Mouse (Mus musculus): Measurements from ENCODE around the gene Gorasp2. TPM values are rescaled to one million over a fixed set of nuclear protein-coding genes. Genes with fewer than 3 reads are reported as not detected.

The Gorasp2 gene
- polyA plus RNA-seq, 1 experiment from 2014 or later: 177 TPM

- Histone ChIP-seq H3K9ac (no peak overlapping the region), H3K27ac (no peak overlapping the region), H3K4me3 (no peak overlapping the region), H3K4me1 (no peaks in the 10 kb centered on the region), H3K9me3 (no peaks in the 10 kb centered on the region), H3K4me2 (no peak overlapping the region), H3K36me3 (no peaks in the 10 kb centered on the region), H3K27me3 (no peaks in the 10 kb centered on the region)
- 92% methylated on average over 1 of the region's 1 CpGs for WGBS
- ATAC-seq (ENCODE audit: borderline replicate concordance, extremely low read depth, low FRiP score, low TSS enrichment): no peak
These were observed 29.0 kb upstream of the Gorasp2 start for GRCm38 (mm10) chr2:70632412-70632811.

GRCm38 (mm10) chr2:70634028-70634690 is 27.2 kb upstream of the Gorasp2 start:
- H3K4me1 ChIP-seq: no peaks in the 10 kb centered on the region
- ATAC-seq (ENCODE audit: borderline replicate concordance, extremely low read depth, low FRiP score, low TSS enrichment): no peak
- no peaks in the 10 kb centered on the region for H3K36me3 ChIP-seq
- no peaks in the 10 kb centered on the region for H3K9me3 ChIP-seq
- WGBS: 84% methylated on average over 5 of the region's 5 CpGs
- no peak overlapping the region for H3K4me3 ChIP-seq
- H3K9ac ChIP-seq: no peak overlapping the region
- no peaks in the 10 kb centered on the region for H3K27me3 ChIP-seq
- no peak overlapping the region for H3K27ac ChIP-seq
- H3K4me2 ChIP-seq: no peak overlapping the region

- Histone ChIP-seq H3K4me2 (no peak overlapping the region), H3K9ac (no peak overlapping the region), H3K9me3 (no peaks in the 10 kb centered on the region), H3K36me3 (no peaks in the 10 kb centered on the region), H3K27ac (no peak overlapping the region), H3K27me3 (no peaks in the 10 kb centered on the region), H3K4me1 (no peaks in the 10 kb centered on the region), H3K4me3 (no peak overlapping the region)
- no peak for ATAC-seq (ENCODE audit: borderline replicate concordance, extremely low read depth, low FRiP score, low TSS enrichment)
These were observed 20.4 kb upstream of the Gorasp2 start for GRCm38 (mm10) chr2:70640968-70641367.

GRCm38 (mm10) chr2:70642971-70643565 is 18.3 kb upstream of the Gorasp2 start:
- no peaks in the 10 kb centered on the region for H3K4me1 ChIP-seq
- no peak overlapping the region for H3K9ac ChIP-seq
- no peaks in the 10 kb centered on the region for H3K27me3 ChIP-seq
- no peak overlapping the region for H3K4me2 ChIP-seq
- WGBS: 52% methylated on average over 16 of the region's 16 CpGs
- H3K9me3 ChIP-seq: no peaks in the 10 kb centered on the region
- H3K36me3 ChIP-seq: no peaks in the 10 kb centered on the region
- ATAC-seq (ENCODE audit: borderline replicate concordance, extremely low read depth, low FRiP score, low TSS enrichment): no peak
- H3K27ac ChIP-seq: no peak overlapping the region
- no peak overlapping the region for H3K4me3 ChIP-seq

- no peak overlapping the region for H3K9ac ChIP-seq
- WGBS: 71% methylated on average over 6 of the region's 6 CpGs
- H3K27ac ChIP-seq: no peak overlapping the region
These were observed 16.1 kb upstream of the Gorasp2 start for GRCm38 (mm10) chr2:70645266-70645780.

GRCm38 (mm10) chr2:70647681-70648080 is 13.7 kb upstream of the Gorasp2 start:
- WGBS: 56% methylated on average over 4 of the region's 4 CpGs
- H3K9ac ChIP-seq: no peak overlapping the region
- ATAC-seq (ENCODE audit: borderline replicate concordance, extremely low read depth, low FRiP score, low TSS enrichment): no peak
- no peaks in the 10 kb centered on the region for H3K9me3 ChIP-seq
- no peaks in the 10 kb centered on the region for H3K4me1 ChIP-seq
- no peak overlapping the region for H3K4me2 ChIP-seq
- no peaks in the 10 kb centered on the region for H3K36me3 ChIP-seq
- no peak overlapping the region for H3K27ac ChIP-seq
- H3K4me3 ChIP-seq: no peak overlapping the region
- H3K27me3 ChIP-seq: no peaks in the 10 kb centered on the region

More at GRCm38 (mm10) chr2:70645266-70645780, 16.1 kb upstream of the Gorasp2 start:
- H3K4me2 ChIP-seq: no peak overlapping the region
- no peaks in the 10 kb centered on the region for H3K4me1 ChIP-seq
- H3K4me3 ChIP-seq: no peak overlapping the region
- H3K27me3 ChIP-seq: no peaks in the 10 kb centered on the region
- no peaks in the 10 kb centered on the region for H3K36me3 ChIP-seq
- no peak for ATAC-seq (ENCODE audit: borderline replicate concordance, extremely low read depth, low FRiP score, low TSS enrichment)
- H3K9me3 ChIP-seq: no peaks in the 10 kb centered on the region

- no peaks in the 10 kb centered on the region for H3K36me3 ChIP-seq
These were observed 13.1 kb upstream of the Gorasp2 start for GRCm38 (mm10) chr2:70648271-70648670.

GRCm38 (mm10) chr2:70649471-70649870 is 11.9 kb upstream of the Gorasp2 start:
- H3K4me3 ChIP-seq: no peak overlapping the region
- ATAC-seq (ENCODE audit: borderline replicate concordance, extremely low read depth, low FRiP score, low TSS enrichment): no peak
- no peaks in the 10 kb centered on the region for H3K4me1 ChIP-seq
- no peaks in the 10 kb centered on the region for H3K27me3 ChIP-seq
- H3K36me3 ChIP-seq: no peaks in the 10 kb centered on the region
- no peak overlapping the region for H3K9ac ChIP-seq
- no peaks in the 10 kb centered on the region for H3K9me3 ChIP-seq
- H3K27ac ChIP-seq: no peak overlapping the region
- H3K4me2 ChIP-seq: no peak overlapping the region
- WGBS: 89% methylated on average over 4 of the region's 4 CpGs

More at GRCm38 (mm10) chr2:70648271-70648670, 13.1 kb upstream of the Gorasp2 start:
- WGBS: 76% methylated on average over 5 of the region's 5 CpGs
- Histone ChIP-seq H3K4me2 (no peak overlapping the region), H3K27ac (no peak overlapping the region), H3K4me3 (no peak overlapping the region), H3K9me3 (no peaks in the 10 kb centered on the region), H3K9ac (no peak overlapping the region), H3K4me1 (no peaks in the 10 kb centered on the region), H3K27me3 (no peaks in the 10 kb centered on the region)
- ATAC-seq (ENCODE audit: borderline replicate concordance, extremely low read depth, low FRiP score, low TSS enrichment): no peak

- WGBS: 22% methylated on average over 6 of the region's 6 CpGs
- H3K9me3 ChIP-seq: no peaks in the 10 kb centered on the region
- H3K36me3 ChIP-seq: no peaks in the 10 kb centered on the region
- H3K27me3 ChIP-seq: no peaks in the 10 kb centered on the region
- no peak overlapping the region for H3K4me3 ChIP-seq
- no peak overlapping the region for H3K27ac ChIP-seq
- H3K9ac ChIP-seq: no peak overlapping the region
- H3K4me1 ChIP-seq: no peaks in the 10 kb centered on the region
- ATAC-seq (ENCODE audit: borderline replicate concordance, extremely low read depth, low FRiP score, low TSS enrichment): no peak
- no peak overlapping the region for H3K4me2 ChIP-seq
These were observed 9.6 kb upstream of the Gorasp2 start for GRCm38 (mm10) chr2:70651820-70652219.

GRCm38 (mm10) chr2:70657083-70657482 is 4.3 kb upstream of the Gorasp2 start:
- H3K4me1 ChIP-seq: no peaks in the 10 kb centered on the region
- H3K9ac ChIP-seq: no peak overlapping the region
- no peaks in the 10 kb centered on the region for H3K9me3 ChIP-seq
- no peaks in the 10 kb centered on the region for H3K27me3 ChIP-seq
- H3K36me3 ChIP-seq: no peaks in the 10 kb centered on the region
- H3K4me3 ChIP-seq: no peak overlapping the region
- H3K27ac ChIP-seq: no peak overlapping the region
- H3K4me2 ChIP-seq: no peak overlapping the region
- WGBS: 64% methylated on average over 7 of the region's 7 CpGs
- no peak for ATAC-seq (ENCODE audit: borderline replicate concordance, extremely low read depth, low FRiP score, low TSS enrichment)

- ATAC-seq (ENCODE audit: borderline replicate concordance, extremely low read depth, low FRiP score, low TSS enrichment): peak; percentile 79
- Histone ChIP-seq H3K9me3 (no peaks in the 10 kb centered on the region), H3K4me3 (peak within 1 kb of the TSS; percentile 94), H3K27me3 (no peaks in the 10 kb centered on the region), H3K9ac (peak within 1 kb of the TSS; percentile 88), H3K4me1 (peaks cover 11% of the 10 kb centered on the region), H3K27ac (peak within 1 kb of the TSS; percentile 94), H3K4me2 (peak within 1 kb of the TSS; percentile 78), H3K36me3 (peaks cover 13% of the 10 kb centered on the region; the same call in 1 of the 2 replicates)
- WGBS: under 1% methylated on average over 54 of the region's 54 CpGs
These were observed 529 bp downstream of the Gorasp2 start, which contains the start of gene Gm26558 for GRCm38 (mm10) chr2:70661715-70662495. TSS of gene Gm26558 (minus strand) at chr2:70662108.

- Histone ChIP-seq H3K4me2 (no peak overlapping the region), H3K27me3 (no peaks in the 10 kb centered on the region), H3K36me3 (peaks cover 13% of the 10 kb centered on the region; the same call in 1 of the 2 replicates), H3K4me1 (peaks cover 11% of the 10 kb centered on the region), H3K27ac (no peak overlapping the region), H3K4me3 (no peak overlapping the region), H3K9ac (no peak overlapping the region), H3K9me3 (no peaks in the 10 kb centered on the region)
- no peak for ATAC-seq (ENCODE audit: borderline replicate concordance, extremely low read depth, low FRiP score, low TSS enrichment)
- 68% methylated on average over 5 of the region's 5 CpGs for WGBS
These were observed 2.4 kb downstream of the Gorasp2 start for GRCm38 (mm10) chr2:70663764-70664163.

Measured in lung, embryonic 15.5 days (tissue).